Mouse (Mus musculus) embryo, embryonic 11 days (tissue): ENCODE data around the gene Zfp558.
"Not testable (repeated sequence)": the region's sequence is repeated elsewhere in the genome, so short reads cannot be mapped to it uniquely, and the experiment has no call there.

Source experiments
- DNase-seq: peaks from one replicate; pipeline ENCODE4 v3.0.0-alpha.2; 2015

Gene Zfp558

GRCm38 (mm10) chr9:18478168-18478567 lies at the start of gene Zfp558, which contains the start of gene Mbd3l1:
TSS of gene Zfp558 (minus strand) at chr9:18478268.
TSS of gene Mbd3l1 (plus strand) at chr9:18478359.
- DNase-seq: no peak

- DNase-seq: peak; percentile 0
Measured at GRCm38 (mm10) chr9:18508098-18508497, 30.0 kb upstream of the Zfp558 start.

GRCm38 (mm10) chr9:18473324-18474128 lies 4.5 kb downstream of the Zfp558 start:
- DNase-seq: peak; percentile 92

GRCm38 (mm10) chr9:18468005-18468404 lies 10.1 kb downstream of the Zfp558 start:
- no peak for DNase-seq

- no peak for DNase-seq
Measured at GRCm38 (mm10) chr9:18467350-18467749, 10.7 kb downstream of the Zfp558 start.

GRCm38 (mm10) chr9:18456520-18456919 lies 21.5 kb downstream of the Zfp558 start:
- no peak for DNase-seq

- no peak for DNase-seq
Measured at GRCm38 (mm10) chr9:18431687-18432086, 46.4 kb downstream of the Zfp558 start.

GRCm38 (mm10) chr9:18430354-18430753 lies 47.7 kb downstream of the Zfp558 start, which contains the start of gene Mbd3l2:
TSS of gene Mbd3l2 (plus strand) at chr9:18430654.
- DNase-seq: no peak

- not testable (repeated sequence) for DNase-seq
Measured at GRCm38 (mm10) chr9:18412371-18412770, 65.7 kb downstream of the Zfp558 start.
